Mouse (Mus musculus): Measurements from ENCODE around the gene Tmem140.

DNA sequence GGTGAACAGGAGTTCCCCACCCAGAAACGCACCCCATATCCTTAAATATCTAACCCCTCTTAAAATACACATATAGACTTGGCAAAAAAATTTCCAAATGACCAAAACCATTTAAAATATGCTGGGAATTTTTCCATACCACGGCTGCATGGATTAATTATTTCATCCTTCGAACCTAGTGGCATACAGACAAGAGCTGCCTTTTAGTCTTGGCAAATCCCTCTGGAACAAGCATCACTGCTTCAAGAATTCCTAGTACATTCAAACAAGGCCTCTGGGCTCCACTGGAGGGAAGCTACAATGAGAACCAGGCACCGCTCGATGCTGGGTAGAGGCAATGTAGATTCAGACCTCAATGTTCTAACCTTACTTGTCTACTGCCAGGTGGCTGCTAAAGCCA lies 7.8 kb downstream of the Tmem140 start:
- TF ChIP-seq CTCF (IDR thresholded peaks at IDR 0.05; ENCODE audit: low read depth) (no peak), EP300 (IDR thresholded peaks at IDR 0.05; ENCODE audit: low read depth) (no peak)
